Mouse (Mus musculus) liver, postnatal 0 days (tissue): Measurements from ENCODE around the gene Ywhae.

Source experiments
- CTCF ChIP-seq: sonication (generic); IDR thresholded peaks from 2 replicates; pipeline ENCODE4 v1.5.1; 2016; ENCODE audit warnings: antibody characterized with exemption, low read depth
- EP300 ChIP-seq: IDR thresholded peaks from 2 replicates; pipeline ENCODE4 v1.6.1; 2016; ENCODE audit warnings: antibody characterized with exemption, low read depth, mild to moderate bottlenecking

DNA sequence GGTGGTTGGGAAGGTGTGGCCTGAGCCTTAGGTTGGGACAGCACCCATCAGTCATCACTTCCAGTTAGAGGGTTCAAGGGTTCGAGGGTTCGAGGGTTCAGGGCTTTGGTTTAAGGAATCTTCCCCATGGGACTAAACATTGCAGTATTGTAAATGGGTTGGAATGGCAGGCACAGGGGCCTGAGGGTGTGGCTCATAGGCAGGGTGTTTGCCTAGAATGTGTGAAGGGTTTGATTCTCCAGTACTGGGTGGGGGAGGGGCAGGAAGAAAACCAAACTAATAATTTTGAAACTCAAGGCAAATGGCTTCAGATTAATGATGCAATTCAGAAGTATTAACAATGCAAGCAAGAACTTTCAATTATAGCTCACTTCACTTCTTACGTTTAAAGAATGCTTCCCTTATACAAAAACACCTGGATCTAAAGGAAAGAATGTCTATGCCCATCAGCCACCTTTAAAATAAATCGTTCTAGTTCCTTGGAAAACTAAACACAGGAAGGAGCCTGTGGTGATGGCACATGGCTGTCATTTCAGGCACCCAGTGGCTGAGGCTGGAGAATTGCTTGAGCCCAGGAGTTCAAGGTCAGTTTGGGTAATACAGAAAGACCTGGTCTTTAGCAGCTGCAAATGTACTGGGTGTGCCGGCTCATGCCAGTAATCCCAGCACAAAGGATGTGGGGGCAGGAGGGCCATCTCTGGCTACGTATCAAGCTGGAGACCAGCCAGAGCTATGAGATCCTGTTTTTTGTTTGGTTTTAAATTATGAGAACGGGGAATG, 69.3 kb downstream of the Ywhae start:
- no peak for TF ChIP-seq EP300
- no peak for TF ChIP-seq CTCF
